Mouse (Mus musculus) bone marrow, adult 2 months (tissue): Measurements from ENCODE around the gene Ptma.

Source experiments
- CTCF ChIP-seq: fragments of 200-500 bp; IDR thresholded peaks from 2 replicates; pipeline ENCODE4 v1.5.1; 2011; ENCODE audit warnings: low read length, control low read depth; ENCODE audit not compliant: control insufficient read depth, insufficient read depth
- POLR2A ChIP-seq: fragments of 200-500 bp; IDR thresholded peaks from 2 replicates; pipeline ENCODE4 v1.6.1; 2011; ENCODE audit warnings: low read depth, mild to moderate bottlenecking, control low read depth, low read length, borderline replicate concordance; ENCODE audit not compliant: control insufficient read depth

GRCm38 (mm10) chr1:86538383-86538782, 11.9 kb downstream of the Ptma start:
- peak; percentile 53 for TF ChIP-seq CTCF
- TF ChIP-seq POLR2A: no peak
